Mouse (Mus musculus): ENCODE results near the gene Metap1d. TPM values are rescaled to one million over a fixed set of nuclear protein-coding genes. Genes with fewer than 3 reads are reported as not detected.

The Metap1d gene
- polyA plus RNA-seq, 1 experiment from 2014 or later: 42.8 TPM

- no peak for ATAC-seq (ENCODE audit: insufficient number of reproducible peaks, insufficient read depth, low FRiP score, low TSS enrichment, low read depth)
- 0 out of 2 replicates have a peak overlapping the region, but pooled peaks have one; percentile 4 for H3K4me3 ChIP-seq (replicated peaks)
- H3K27me3 ChIP-seq: peaks cover 97% of the 10 kb centered on the region
- no peak overlapping the region for H3K27ac ChIP-seq
- no peak overlapping the region for H3K9ac ChIP-seq (replicated peaks)
- H3K4me1 ChIP-seq (replicated peaks): peaks cover 27% of the 10 kb centered on the region
- 2% methylated on average over 24 of the region's 24 CpGs for WGBS
- no peak overlapping the region for H3K4me2 ChIP-seq
- no peaks in the 10 kb centered on the region for H3K9me3 ChIP-seq
- H3K36me3 ChIP-seq: no peaks in the 10 kb centered on the region
Observed at GRCm38 (mm10) chr2:71527323-71528013, 74.4 kb downstream of the Metap1d start.

GRCm38 (mm10) chr2:71528014-71528713 is 75.1 kb downstream of the Metap1d start, which contains the start of gene Dlx1:
Gene Dlx1 (plus strand): TSS chr2:71528113.
- no peaks in the 10 kb centered on the region for H3K36me3 ChIP-seq
- ATAC-seq (ENCODE audit: insufficient number of reproducible peaks, insufficient read depth, low FRiP score, low TSS enrichment, low read depth): no peak
- H3K4me1 ChIP-seq (replicated peaks): peaks cover 30% of the 10 kb centered on the region
- peak within 1 kb of the TSS; percentile 50; the same call in 1 of the 2 replicates for H3K9ac ChIP-seq (replicated peaks)
- WGBS: under 1% methylated on average over 26 of the region's 26 CpGs
- no peaks in the 10 kb centered on the region for H3K9me3 ChIP-seq
- H3K27me3 ChIP-seq: peaks cover 97% of the 10 kb centered on the region
- H3K4me3 ChIP-seq (replicated peaks): peak within 1 kb of the TSS; percentile 53
- no peak within 1 kb of the TSS for H3K27ac ChIP-seq
- H3K4me2 ChIP-seq: peak within 1 kb of the TSS; percentile 92

- H3K9ac ChIP-seq (replicated peaks): peak overlapping the region; percentile 50
- under 1% methylated on average over 53 of the region's 57 CpGs for WGBS
- H3K4me1 ChIP-seq (replicated peaks): peaks cover 30% of the 10 kb centered on the region
Observed at GRCm38 (mm10) chr2:71528714-71529510, 75.8 kb downstream of the Metap1d start.

GRCm38 (mm10) chr2:71529511-71530351 is 76.7 kb downstream of the Metap1d start:
- H3K36me3 ChIP-seq: no peaks in the 10 kb centered on the region
- H3K4me2 ChIP-seq: peak overlapping the region; percentile 92
- H3K9ac ChIP-seq (replicated peaks): peak overlapping the region; percentile 50
- WGBS: under 1% methylated on average over 55 of the region's 60 CpGs
- peak; percentile 80 for ATAC-seq (ENCODE audit: insufficient number of reproducible peaks, insufficient read depth, low FRiP score, low TSS enrichment, low read depth)
- no peaks in the 10 kb centered on the region for H3K9me3 ChIP-seq
- peaks cover 30% of the 10 kb centered on the region for H3K4me1 ChIP-seq (replicated peaks)
- H3K4me3 ChIP-seq (replicated peaks): peak overlapping the region; percentile 53
- H3K27ac ChIP-seq: no peak overlapping the region
- peaks cover 98% of the 10 kb centered on the region for H3K27me3 ChIP-seq

More at GRCm38 (mm10) chr2:71528714-71529510, 75.8 kb downstream of the Metap1d start:
- Histone ChIP-seq H3K27me3 (peaks cover 96% of the 10 kb centered on the region), H3K4me2 (peak overlapping the region; percentile 92), H3K36me3 (no peaks in the 10 kb centered on the region), H3K9me3 (no peaks in the 10 kb centered on the region), H3K4me3 (replicated peaks) (peak overlapping the region; percentile 53), H3K27ac (no peak overlapping the region)
- ATAC-seq (ENCODE audit: insufficient number of reproducible peaks, insufficient read depth, low FRiP score, low TSS enrichment, low read depth): peak; percentile 41

- H3K9me3 ChIP-seq: no peaks in the 10 kb centered on the region
- ATAC-seq (ENCODE audit: insufficient number of reproducible peaks, insufficient read depth, low FRiP score, low TSS enrichment, low read depth): no peak
Observed at GRCm38 (mm10) chr2:71530391-71531123, 77.5 kb downstream of the Metap1d start.

GRCm38 (mm10) chr2:71531124-71531590 is 78.1 kb downstream of the Metap1d start:
- Histone ChIP-seq H3K4me1 (replicated peaks) (peaks cover 30% of the 10 kb centered on the region), H3K36me3 (no peaks in the 10 kb centered on the region), H3K9me3 (no peaks in the 10 kb centered on the region), H3K27ac (no peak overlapping the region), H3K4me2 (peak overlapping the region; percentile 92; the same call in 1 of the 2 replicates), H3K4me3 (replicated peaks) (peak overlapping the region; percentile 53), H3K27me3 (peaks cover 94% of the 10 kb centered on the region), H3K9ac (replicated peaks) (no peak overlapping the region)
- ATAC-seq (ENCODE audit: insufficient number of reproducible peaks, insufficient read depth, low FRiP score, low TSS enrichment, low read depth): no peak
- WGBS: 0% methylated on average over 12 of the region's 12 CpGs

More at GRCm38 (mm10) chr2:71530391-71531123, 77.5 kb downstream of the Metap1d start:
- Histone ChIP-seq H3K27ac (no peak overlapping the region), H3K4me1 (replicated peaks) (peaks cover 30% of the 10 kb centered on the region), H3K4me3 (replicated peaks) (peak overlapping the region; percentile 53), H3K27me3 (peaks cover 96% of the 10 kb centered on the region), H3K9ac (replicated peaks) (0 out of 2 replicates have a peak overlapping the region, but pooled peaks have one; percentile 18), H3K4me2 (peak overlapping the region; percentile 92), H3K36me3 (no peaks in the 10 kb centered on the region)
- WGBS: under 1% methylated on average over 34 of the region's 34 CpGs

- peaks cover 30% of the 10 kb centered on the region for H3K4me1 ChIP-seq (replicated peaks)
- no peak overlapping the region for H3K4me3 ChIP-seq (replicated peaks)
- H3K4me2 ChIP-seq: peak overlapping the region; percentile 17; the same call in 1 of the 2 replicates
- ATAC-seq (ENCODE audit: insufficient number of reproducible peaks, insufficient read depth, low FRiP score, low TSS enrichment, low read depth): no peak
- WGBS: under 1% methylated on average over 43 of the region's 43 CpGs
- H3K27ac ChIP-seq: no peak overlapping the region
- H3K9ac ChIP-seq (replicated peaks): no peak overlapping the region
- no peaks in the 10 kb centered on the region for H3K9me3 ChIP-seq
- H3K36me3 ChIP-seq: no peaks in the 10 kb centered on the region
- peaks cover 94% of the 10 kb centered on the region for H3K27me3 ChIP-seq
Observed at GRCm38 (mm10) chr2:71531990-71532970, 79.2 kb downstream of the Metap1d start.

- Histone ChIP-seq H3K36me3 (no peaks in the 10 kb centered on the region), H3K4me2 (no peak overlapping the region), H3K4me1 (replicated peaks) (peaks cover 30% of the 10 kb centered on the region), H3K27ac (no peak overlapping the region), H3K4me3 (replicated peaks) (no peak overlapping the region), H3K9me3 (no peaks in the 10 kb centered on the region), H3K9ac (replicated peaks) (no peak overlapping the region), H3K27me3 (peaks cover 95% of the 10 kb centered on the region)
- 10% methylated on average over 5 of the region's 5 CpGs for WGBS
- no peak for ATAC-seq (ENCODE audit: insufficient number of reproducible peaks, insufficient read depth, low FRiP score, low TSS enrichment, low read depth)
Observed at GRCm38 (mm10) chr2:71533094-71533493, 80.0 kb downstream of the Metap1d start.

All from limb, embryonic 12.5 days (tissue).